Mouse (Mus musculus): ENCODE data around the gene Dnajb2.
A peak's percentile ranks its signal among the peaks of the same experiment; 100 is the strongest.

Dnajb2 gene

GRCm38 (mm10) chr1:75290582-75290981 is 54.4 kb downstream of the Dnajb2 start:
- no peak for DNase-seq (ENCODE audit: extremely low read depth, insufficient read length, low spot score)

DNA sequence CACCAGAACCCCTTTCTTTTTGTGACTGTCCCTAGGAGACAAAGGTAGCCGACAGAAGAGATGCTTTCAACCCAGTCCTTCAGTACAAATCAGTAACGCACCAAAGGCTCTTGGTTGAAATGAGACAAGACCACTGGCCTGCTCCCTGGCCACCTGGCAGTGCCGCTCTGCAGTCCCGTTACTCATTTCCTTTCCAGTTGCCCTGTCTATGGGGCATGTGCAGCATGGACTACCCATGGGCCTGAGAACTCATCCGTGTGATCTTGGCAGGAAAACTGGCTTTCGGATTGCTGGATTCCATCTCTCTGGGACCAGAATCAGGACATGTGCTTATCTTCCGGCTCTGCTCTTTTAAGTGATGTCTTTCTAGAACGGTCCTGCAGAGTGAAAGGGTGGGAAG is 55.1 kb downstream of the Dnajb2 start:
- DNase-seq (ENCODE audit: extremely low read depth, insufficient read length, low spot score): no peak

DNA sequence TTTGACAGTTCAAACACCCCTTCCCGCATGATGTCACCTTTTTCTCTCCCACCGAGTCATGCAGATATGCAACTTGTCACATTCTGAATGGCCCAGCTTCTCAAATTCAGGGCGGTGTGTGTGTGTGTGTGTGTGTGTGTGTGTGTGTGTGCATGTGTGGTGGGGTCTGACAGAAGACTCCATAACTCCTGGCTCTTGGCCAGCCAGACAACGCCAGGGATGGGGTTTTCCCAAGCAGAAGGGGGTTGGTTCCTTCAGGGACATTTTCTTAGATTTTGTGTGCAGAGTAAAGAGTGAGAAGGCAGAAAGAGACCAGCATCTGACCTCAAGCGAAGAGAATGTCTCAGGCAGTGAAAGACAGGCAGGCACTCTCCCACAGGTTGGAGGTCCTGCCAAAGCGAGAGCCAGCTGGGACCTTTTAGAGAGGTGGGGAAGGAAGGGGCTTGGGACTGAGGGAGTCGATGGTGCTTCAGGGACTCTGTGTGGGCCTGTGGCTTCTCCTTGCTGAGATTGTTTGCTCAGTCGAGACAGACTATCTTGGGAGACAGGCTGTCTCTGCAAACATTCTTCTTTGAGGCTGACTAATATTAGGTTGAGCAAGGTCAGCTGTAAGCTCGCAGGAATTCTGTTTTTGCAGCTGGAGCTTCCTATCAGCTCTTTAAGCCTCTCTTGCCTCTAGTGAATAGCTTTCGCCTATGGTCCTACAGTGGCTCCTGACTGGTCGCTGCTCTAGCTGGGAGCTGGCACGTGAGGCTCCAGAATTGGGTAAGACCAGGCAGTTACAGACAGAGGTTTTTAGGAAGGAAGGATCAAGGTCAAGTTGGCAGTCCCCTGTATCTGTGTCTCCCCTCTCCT is 56.5 kb downstream of the Dnajb2 start:
- peak; percentile 29 for DNase-seq (ENCODE audit: extremely low read depth, insufficient read length, low spot score)

DNA sequence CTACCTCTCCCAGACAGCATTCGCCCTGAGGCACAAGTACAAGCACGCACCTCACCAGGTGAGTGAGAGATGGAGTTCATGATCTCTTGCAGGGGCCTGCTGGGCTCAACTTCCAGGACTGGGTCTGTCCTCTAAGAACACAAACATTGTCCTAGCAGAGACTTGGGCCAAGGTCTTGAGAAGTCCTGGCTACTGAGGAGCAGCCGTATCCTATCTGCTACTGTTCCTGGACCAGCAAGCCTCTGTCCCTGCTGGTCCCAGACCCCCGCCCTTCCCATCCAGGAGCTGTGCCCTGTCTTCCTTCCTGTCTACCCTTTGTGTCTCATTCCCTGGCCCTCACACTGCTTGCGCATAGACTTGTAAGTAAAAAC is 57.1 kb downstream of the Dnajb2 start:
- no peak for DNase-seq (ENCODE audit: extremely low read depth, insufficient read length, low spot score)

DNA sequence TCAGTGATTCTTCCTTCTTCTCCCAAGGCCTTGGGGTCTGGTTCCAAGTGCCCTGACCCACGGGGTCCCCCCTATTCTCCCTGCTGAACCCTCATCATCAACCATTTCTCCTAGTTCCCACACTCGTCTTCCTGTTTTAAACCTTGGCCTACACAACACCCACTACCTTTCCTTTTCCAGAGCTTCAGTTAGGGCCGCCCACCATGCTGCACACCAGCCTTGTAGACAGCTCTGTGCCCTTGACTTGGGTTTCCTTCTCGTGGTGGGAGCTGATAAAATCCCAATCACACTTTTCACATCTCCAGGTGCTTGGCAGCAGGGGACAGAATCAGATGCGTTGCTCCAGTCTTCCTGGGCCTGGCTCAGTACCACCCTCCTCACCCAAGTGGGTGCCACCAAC is 58.1 kb downstream of the Dnajb2 start:
- DNase-seq (ENCODE audit: extremely low read depth, insufficient read length, low spot score): no peak
